8 mouse cellular contexts compared by ENCODE assay signal in genomic region chr17:35439295-35439747, GRCm38 (mm10). TPM values are rescaled to one million over a fixed set of nuclear protein-coding genes. Genes with fewer than 3 reads are reported as not detected.
DNase-seq lines count a peak whose midpoint lies in the region; ATAC-seq and TF ChIP-seq lines count a peak whose summit lies in the region.
"Not testable (repeated sequence)": the region's sequence is repeated elsewhere in the genome, so short reads cannot be mapped to it uniquely, and the experiment has no call there.

No protein-coding gene starts in this region.

- TF ChIP-seq CTCF in forebrain, postnatal 0 days (IDR thresholded peaks at IDR 0.05; ENCODE audit: low read depth); lung, adult 2 months (IDR thresholded peaks at IDR 0.05; ENCODE audit: insufficient read depth, low read length): not testable (repeated sequence)

- WGBS in forebrain, postnatal 0 days = 2% methylated on average over 41 of the region's 48 CpGs
- 1% methylated on average over 48 of the region's 48 CpGs for WGBS in hindbrain, embryonic 13.5 days
- WGBS in lung, adult 2 months = 2% methylated on average over 48 of the region's 48 CpGs
- WGBS in neural tube, embryonic 12.5 days = 1% methylated on average over 47 of the region's 48 CpGs

- ATAC-seq in forebrain, postnatal 0 days = peak; percentile 61
- ATAC-seq in hindbrain, embryonic 13.5 days (ENCODE audit: low FRiP score) = peak; percentile 76
- peak; percentile 63 for ATAC-seq in neural tube, embryonic 12.5 days (ENCODE audit: low FRiP score, low read depth)

- H3K9me3 ChIP-seq in ES-E14 (ENCODE audit: control insufficient read depth, insufficient read depth, low read depth, low read length); forebrain, postnatal 0 days (ENCODE audit: low read length); hindbrain, embryonic 13.5 days; neural tube, embryonic 12.5 days: not testable (repeated sequence)

- not testable (repeated sequence) for DNase-seq in ES-E14 (ENCODE audit: low read depth, low spot score); forebrain, postnatal 0 days; lung, adult 2 months
- DNase-seq in embryo, embryonic 10 days (ENCODE audit: low spot score) = peak; percentile 33
- peak; percentile 21 for DNase-seq in kidney, postnatal 14 days
- DNase-seq in thymus, postnatal 4 days = peak; percentile 25

- peak overlapping the region; percentile 55 for H3K9ac ChIP-seq in ES-E14 (ENCODE audit: insufficient read depth, low read depth, low read length, poor library complexity, severe bottlenecking)
- peak overlapping the region; percentile 53 for H3K9ac ChIP-seq in forebrain, postnatal 0 days
- peak overlapping the region; percentile 75 for H3K9ac ChIP-seq in hindbrain, embryonic 13.5 days
- H3K9ac ChIP-seq in neural tube, embryonic 12.5 days = peak overlapping the region; percentile 65

- not testable (repeated sequence) for TF ChIP-seq POLR2A in lung, adult 2 months (IDR thresholded peaks at IDR 0.05; ENCODE audit: borderline replicate concordance, extremely low read depth, low read depth, low read length)

- in situ Hi-C loops in ES-E14 (cut with MboI; ENCODE audit: low sequenced_read_pairs in 2 of 2, unreplicated experiment in 2 of 2) = not testable (repeated sequence)

- H3K4me1 ChIP-seq in ES-E14 (ENCODE audit: control insufficient read depth in 2 of 2, insufficient read depth in 2 of 2, low read length in 2 of 2, poor library complexity in 1 of 2); forebrain, postnatal 0 days (ENCODE audit: insufficient read depth); hindbrain, embryonic 13.5 days (replicated peaks); lung, adult 2 months (ENCODE audit: control insufficient read depth, insufficient read depth, low read length); neural tube, embryonic 12.5 days: not testable (repeated sequence)

- H3K27ac ChIP-seq in ES-E14 (ENCODE audit: insufficient read depth, low read depth, low read length, poor library complexity, severe bottlenecking); forebrain, postnatal 0 days (ENCODE audit: low read depth, low read length); hindbrain, embryonic 13.5 days; neural tube, embryonic 12.5 days: not testable (repeated sequence)

- not testable (repeated sequence) for H3K36me3 ChIP-seq in ES-E14 (ENCODE audit: control insufficient read depth, insufficient read depth, low read length, poor library complexity, severe bottlenecking); forebrain, postnatal 0 days (ENCODE audit: insufficient read depth); hindbrain, embryonic 13.5 days; neural tube, embryonic 12.5 days

- H3K4me2 ChIP-seq in forebrain, postnatal 0 days (ENCODE audit: low read depth) = peak overlapping the region; percentile 87
- H3K4me2 ChIP-seq in hindbrain, embryonic 13.5 days = peak overlapping the region; percentile 80
- H3K4me2 ChIP-seq in neural tube, embryonic 12.5 days (replicated peaks) = peak overlapping the region; percentile 77

- not testable (repeated sequence) for H3K27me3 ChIP-seq in forebrain, postnatal 0 days (ENCODE audit: insufficient read depth, low read length); neural tube, embryonic 12.5 days (replicated peaks)
- peaks cover 25% of the 10 kb centered on the region for H3K27me3 ChIP-seq in hindbrain, embryonic 13.5 days

- peak overlapping the region; percentile 61 to 62 for H3K4me3 ChIP-seq in ES-E14 (ENCODE audit: insufficient read depth in 1 of 2, low read depth in 1 of 2, low read length in 2 of 2, poor library complexity in 1 of 2, severe bottlenecking in 1 of 2)
- peak overlapping the region; percentile 38 for H3K4me3 ChIP-seq in forebrain, postnatal 0 days (ENCODE audit: low read depth, low read length)
- peak overlapping the region; percentile 47 for H3K4me3 ChIP-seq in hindbrain, embryonic 13.5 days
- H3K4me3 ChIP-seq in lung, adult 2 months (replicated peaks; ENCODE audit: extremely low read depth, low read depth, low read length) = peak overlapping the region; percentile 64
- peak overlapping the region; percentile 50 for H3K4me3 ChIP-seq in neural tube, embryonic 12.5 days

RNA-seq across cellular contexts. Expression of gene H2-Q7, which starts 0.4 kb away (rescaled TPM):
- 2.1 and 4.8 TPM in 2 replicates for total RNA-seq in ES-E14 (2012; rRNA removed)
- 1.7 and 2.4 TPM in 2 replicates for total RNA-seq in forebrain, postnatal 0 days (2014; rRNA removed)
- 1.6 and 3.2 TPM in 2 replicates for polyA plus RNA-seq in forebrain, postnatal 0 days (2015; fragmentation: Nextera tagmentation; extraction: Ambion mirVana)
- 2.4 TPM in 2 replicates for polyA plus RNA-seq in hindbrain, embryonic 13.5 days (2015; fragmentation: Nextera tagmentation; extraction: Ambion mirVana)
- 211 and 441 TPM in 2 replicates for polyA plus RNA-seq in lung, adult 2 months (2012; rRNA removed)
- polyA plus RNA-seq in neural tube, embryonic 12.5 days (2016; fragmentation: Nextera tagmentation; extraction: Ambion mirVana) = 6.5 and 6.8 TPM in 2 replicates

RNA-seq across cellular contexts. Expression of gene H2-Q6, which starts 14.7 kb away (rescaled TPM):
- 0.94 and 2.3 TPM in 2 replicates for total RNA-seq in ES-E14 (2012; rRNA removed)
- total RNA-seq in forebrain, postnatal 0 days (2014; rRNA removed) = 0.15 and 0.43 TPM in 2 replicates
- 0.47 and 0.80 TPM in 2 replicates for polyA plus RNA-seq in forebrain, postnatal 0 days (2015; fragmentation: Nextera tagmentation; extraction: Ambion mirVana)
- 0.30 and 0.34 TPM in 2 replicates for polyA plus RNA-seq in hindbrain, embryonic 13.5 days (2015; fragmentation: Nextera tagmentation; extraction: Ambion mirVana)
- 91.1 and 177 TPM in 2 replicates for polyA plus RNA-seq in lung, adult 2 months (2012; rRNA removed)
- 0.48 and 0.64 TPM in 2 replicates for polyA plus RNA-seq in neural tube, embryonic 12.5 days (2016; fragmentation: Nextera tagmentation; extraction: Ambion mirVana)

RNA-seq across cellular contexts. Expression of gene H2-Q10, which starts 30.6 kb away (rescaled TPM):
- 2.1 and 3.1 TPM in 2 replicates for total RNA-seq in ES-E14 (2012; rRNA removed)
- 0.46 and 1.2 TPM in 2 replicates for total RNA-seq in forebrain, postnatal 0 days (2014; rRNA removed)
- polyA plus RNA-seq in forebrain, postnatal 0 days (2015; fragmentation: Nextera tagmentation; extraction: Ambion mirVana) = 0.29 and 0.40 TPM in 2 replicates
- polyA plus RNA-seq in hindbrain, embryonic 13.5 days (2015; fragmentation: Nextera tagmentation; extraction: Ambion mirVana) = 0.10 and 0.23 TPM in 2 replicates
- 11.4 and 12.9 TPM in 2 replicates for polyA plus RNA-seq in lung, adult 2 months (2012; rRNA removed)
- 0.18 and 0.27 TPM in 2 replicates for polyA plus RNA-seq in neural tube, embryonic 12.5 days (2016; fragmentation: Nextera tagmentation; extraction: Ambion mirVana)

RNA-seq across cellular contexts. Expression of gene H2-Q4, which starts 59.9 kb away (rescaled TPM):
- total RNA-seq in ES-E14 (2012; rRNA removed) = 9.1 and 19.9 TPM in 2 replicates
- total RNA-seq in forebrain, postnatal 0 days (2014; rRNA removed) = 3.2 and 5.1 TPM in 2 replicates
- 0.84 and 1.3 TPM in 2 replicates for polyA plus RNA-seq in forebrain, postnatal 0 days (2015; fragmentation: Nextera tagmentation; extraction: Ambion mirVana)
- 1.0 and 1.2 TPM in 2 replicates for polyA plus RNA-seq in hindbrain, embryonic 13.5 days (2015; fragmentation: Nextera tagmentation; extraction: Ambion mirVana)
- 152 and 267 TPM in 2 replicates for polyA plus RNA-seq in lung, adult 2 months (2012; rRNA removed)
- 2.7 and 3.2 TPM in 2 replicates for polyA plus RNA-seq in neural tube, embryonic 12.5 days (2016; fragmentation: Nextera tagmentation; extraction: Ambion mirVana)

Comparison
In these comparisons a context has a peak if more than half of its experiments do, and no peak if none do; other contexts are left out.
1. RNA of gene H2-Q7, which starts 0.4 kb away (polyA plus RNA-seq): 211 to 441 TPM in lung, adult 2 months; 6.5 to 6.8 TPM in neural tube, embryonic 12.5 days, 1.6 to 3.2 TPM in forebrain, postnatal 0 days and 2.4 TPM in hindbrain, embryonic 13.5 days; every median in the first group is over 10 times any median in the second.
2. RNA of gene H2-Q6, which starts 14.7 kb away (polyA plus RNA-seq): 91.1 to 177 TPM in lung, adult 2 months; 0.47 to 0.80 TPM in forebrain, postnatal 0 days, 0.48 to 0.64 TPM in neural tube, embryonic 12.5 days and 0.30 to 0.34 TPM in hindbrain, embryonic 13.5 days; every median in the first group is over 10 times any median in the second.
3. Peak in every context shown above with its lines, with median percentiles within 50 percentile points of each other: H3K4me3 ChIP-seq, H3K9ac ChIP-seq, ATAC-seq and H3K4me2 ChIP-seq.